Mouse (Mus musculus) frontal cortex, adult (tissue): ENCODE measurements at regions not wholly inside any gene's neighbourhood (a gene's known extent, or its start where the extent isn't known, plus 50 kb on each side); places are given as distances from the start of the nearest gene placed in this dataset.
A peak's percentile ranks its signal among the peaks of the same experiment; 100 is the strongest.

Experiments used
- ATAC-seq: cut with Nextera tagmentation; 2 replicates; pipeline ENCODE4 v1.9.2; 2017; ENCODE audit warnings: mild to moderate bottlenecking, moderate library complexity, mixed read lengths; ENCODE audit not compliant: low TSS enrichment

- no peak for ATAC-seq
These were observed 134.9 kb downstream of the Gm4791 start for GRCm38 (mm10) chr9:47133454-47133853.

DNA sequence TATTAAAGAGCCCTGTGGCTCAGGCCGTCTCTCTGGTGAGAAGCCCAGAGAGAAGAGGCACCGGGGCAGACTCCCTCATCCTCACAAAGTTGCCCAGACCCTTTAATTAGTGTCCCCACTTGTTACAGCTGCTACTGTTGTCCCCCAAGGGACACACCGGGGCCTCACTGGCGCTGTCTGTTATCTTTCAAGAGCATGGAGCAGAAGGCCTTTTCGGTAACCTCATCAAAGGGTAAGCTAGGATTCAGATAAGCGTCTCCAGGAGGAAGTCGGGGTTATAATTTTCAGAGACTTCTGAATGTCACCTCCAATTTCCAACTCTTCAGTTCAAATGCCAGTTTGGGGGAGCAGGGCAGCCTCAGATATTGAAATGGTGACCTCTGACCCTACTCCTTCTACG lies 135.3 kb downstream of the Gm4791 start:
- ATAC-seq = no peak

DNA sequence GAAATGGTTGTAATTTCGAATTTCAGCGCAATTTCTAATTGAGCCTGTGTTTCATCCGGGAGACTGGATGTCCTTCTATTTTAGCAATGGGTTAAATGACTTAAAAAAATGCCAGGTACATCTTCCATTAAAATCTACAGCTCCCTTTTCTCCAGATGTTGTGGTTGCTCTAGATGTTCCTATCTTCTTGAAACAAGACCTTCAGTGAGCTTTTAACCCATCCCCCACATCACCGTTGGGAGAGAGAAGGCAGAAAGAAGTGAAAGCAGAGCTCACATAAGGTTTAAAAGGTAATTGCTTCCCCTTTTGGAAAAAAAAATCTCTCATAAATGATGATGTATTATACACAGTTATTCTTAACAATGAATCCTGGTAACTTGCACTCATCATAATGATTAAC lies 135.9 kb downstream of the Gm4791 start:
- no peak for ATAC-seq

DNA sequence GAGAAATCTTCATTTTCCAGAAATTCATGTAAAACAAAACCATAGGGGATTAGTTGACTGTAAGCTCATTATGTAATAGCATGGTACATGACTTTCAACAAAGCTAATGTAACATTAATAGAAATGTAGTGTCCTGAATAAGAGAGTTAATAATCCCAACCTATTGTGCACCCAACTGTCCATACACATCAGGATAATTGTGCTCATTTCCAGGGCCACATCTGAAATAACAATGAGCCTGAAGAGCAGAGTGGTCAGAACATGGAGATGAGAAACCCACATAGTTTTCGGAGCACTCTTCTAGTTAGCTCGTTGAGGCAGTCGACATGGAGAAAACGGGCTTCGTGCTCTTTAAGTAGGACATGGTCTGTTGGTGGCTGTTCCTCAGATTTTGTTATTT lies 138.1 kb downstream of the Gm4791 start:
- ATAC-seq = no peak

GRCm38 (mm10) chr9:47153471-47153870 lies 154.9 kb downstream of the Gm4791 start:
- no peak for ATAC-seq

DNA sequence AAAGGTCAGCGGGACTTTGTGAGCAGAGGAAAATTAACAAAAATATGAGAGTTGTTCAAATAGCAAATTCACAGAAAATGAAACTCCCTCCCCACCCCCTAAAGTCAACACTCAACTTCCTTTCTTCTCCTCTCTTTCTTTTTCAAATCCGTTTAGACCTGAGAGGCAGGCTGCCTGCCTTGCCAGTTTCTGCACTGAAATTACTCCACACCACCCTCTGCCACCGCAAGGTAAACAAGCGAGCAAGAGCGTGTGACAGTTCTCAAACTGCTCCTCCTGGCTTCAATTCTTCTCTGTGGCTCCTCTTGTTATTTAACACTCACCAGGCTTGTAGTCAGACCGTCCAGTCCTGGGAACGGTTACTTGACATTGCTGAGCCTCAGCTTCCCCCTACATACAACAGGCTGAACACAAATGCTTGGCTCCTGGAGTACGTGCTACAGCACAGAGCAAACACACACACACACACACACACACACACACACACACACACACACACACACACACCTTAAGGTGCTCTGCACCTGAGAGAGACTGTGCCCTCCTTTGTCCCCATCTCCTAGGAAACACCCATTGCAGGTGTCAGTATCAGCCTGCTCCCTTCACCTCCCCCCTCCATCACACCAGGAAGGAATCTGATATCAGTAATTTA lies 167.1 kb downstream of the Gm4791 start:
- ATAC-seq = no peak

GRCm38 (mm10) chr9:47167681-47168240 lies 169.2 kb downstream of the Gm4791 start:
- ATAC-seq = no peak

- ATAC-seq = no peak
These were observed 177.5 kb downstream of the Gm4791 start for GRCm38 (mm10) chr9:47176044-47176443.

GRCm38 (mm10) chr9:47218101-47218500 lies 219.6 kb downstream of the Gm4791 start:
- ATAC-seq = no peak

- ATAC-seq = no peak
These were observed 225.0 kb downstream of the Gm4791 start for GRCm38 (mm10) chr9:47223536-47223935.

GRCm38 (mm10) chr9:47224249-47224648 lies 225.7 kb downstream of the Gm4791 start:
- no peak for ATAC-seq

DNA sequence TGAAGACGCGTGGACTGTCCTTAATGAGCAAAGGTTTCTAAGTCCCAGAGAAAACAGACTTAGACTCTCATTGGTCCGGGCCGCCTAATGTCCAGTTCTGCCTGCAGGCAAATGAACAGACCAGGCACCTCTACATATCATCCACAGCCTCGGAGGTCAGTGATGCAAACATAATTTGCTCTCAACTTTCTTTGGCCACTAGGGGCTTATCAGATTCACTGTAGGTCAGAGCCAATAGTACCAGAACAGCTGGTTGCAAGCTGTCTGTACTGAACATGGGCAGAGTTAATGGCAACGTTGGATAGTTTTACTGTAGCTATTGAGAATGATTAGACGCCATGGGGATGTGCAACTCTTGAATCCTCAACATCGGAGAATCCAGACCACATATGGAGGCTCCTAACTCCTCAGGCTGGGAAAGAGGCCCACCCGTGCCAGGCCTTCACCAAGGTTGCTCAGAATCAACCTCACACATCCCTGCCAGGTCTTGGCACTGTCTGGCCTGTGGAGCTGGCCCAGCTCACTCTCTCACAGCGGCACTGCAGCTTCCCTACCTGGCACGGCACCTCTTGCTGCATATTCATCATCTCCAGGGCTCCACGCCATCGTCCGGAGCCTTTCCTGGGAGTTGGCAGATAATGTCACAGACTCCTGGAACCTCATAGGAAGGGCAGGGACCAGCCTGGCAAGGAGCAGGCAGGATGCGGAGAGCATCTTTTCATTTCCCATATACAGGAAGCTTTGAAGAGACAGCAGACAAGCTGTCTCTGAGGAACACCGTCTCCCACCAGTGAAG lies 228.1 kb downstream of the Gm4791 start:
- peak; percentile 47; the same call in 1 of the 2 replicates for ATAC-seq

DNA sequence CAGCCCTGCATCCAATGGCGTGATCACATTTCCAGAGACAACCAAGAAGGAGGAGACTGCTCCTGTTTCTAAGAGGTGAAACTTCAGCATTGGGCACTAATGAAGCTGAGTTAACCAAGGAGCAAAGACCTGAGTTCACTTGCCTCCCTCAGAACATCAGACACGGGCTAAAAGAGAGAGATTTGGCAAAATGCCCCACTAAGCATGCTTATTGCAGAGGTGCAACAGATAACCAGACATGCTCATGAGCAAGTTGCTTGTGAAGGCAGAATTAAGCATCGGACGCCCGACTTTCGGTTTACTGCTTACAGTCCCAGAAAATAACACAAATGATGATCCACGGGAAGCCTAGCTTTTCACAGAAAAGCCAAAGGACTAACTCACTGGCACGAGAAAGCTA lies 228.8 kb downstream of the Gm4791 start:
- ATAC-seq = no peak

- no peak for ATAC-seq
These were observed 230.2 kb downstream of the Gm4791 start for GRCm38 (mm10) chr9:47228736-47229135.

DNA sequence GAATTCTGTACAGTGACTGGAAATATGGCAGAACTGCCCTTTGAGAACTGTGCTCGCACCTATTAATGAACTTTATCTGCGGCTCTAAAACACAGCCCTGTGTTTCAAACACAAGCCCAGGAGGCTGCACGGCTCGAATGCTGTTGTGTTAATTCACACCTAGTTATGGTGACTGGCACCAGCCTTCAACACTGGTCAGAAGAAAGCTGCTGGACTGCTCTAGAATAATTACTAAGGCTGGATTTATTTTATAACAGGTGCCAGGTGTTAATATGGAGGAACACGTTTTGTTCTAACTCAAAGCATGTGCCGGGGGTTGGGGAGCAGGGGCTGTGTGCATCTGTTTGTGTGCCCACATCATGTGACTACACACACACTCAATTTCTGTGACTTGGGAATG lies 230.8 kb downstream of the Gm4791 start:
- no peak for ATAC-seq

DNA sequence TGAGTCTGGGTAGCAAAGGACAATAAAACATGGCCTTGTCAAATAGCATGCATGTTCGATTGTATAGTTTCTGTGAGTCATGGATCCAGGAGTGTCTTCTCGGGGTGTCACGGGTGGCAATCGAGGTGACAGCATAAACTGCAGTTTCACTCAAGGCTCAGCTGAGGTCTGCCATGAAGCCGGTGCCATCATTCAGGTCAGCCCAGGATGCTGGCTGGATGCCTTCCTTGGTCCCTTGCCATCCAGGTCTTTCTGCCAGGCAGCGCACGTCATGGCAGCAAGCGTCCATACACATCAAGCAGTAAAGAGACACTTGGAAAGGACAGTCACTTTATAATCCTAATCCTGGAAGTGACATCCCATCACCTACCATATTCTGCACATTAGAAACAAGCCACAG lies 242.4 kb downstream of the Gm4791 start:
- no peak for ATAC-seq

- ATAC-seq = no peak
These were observed 243.5 kb downstream of the Gm4791 start for GRCm38 (mm10) chr9:47242051-47242450.

DNA sequence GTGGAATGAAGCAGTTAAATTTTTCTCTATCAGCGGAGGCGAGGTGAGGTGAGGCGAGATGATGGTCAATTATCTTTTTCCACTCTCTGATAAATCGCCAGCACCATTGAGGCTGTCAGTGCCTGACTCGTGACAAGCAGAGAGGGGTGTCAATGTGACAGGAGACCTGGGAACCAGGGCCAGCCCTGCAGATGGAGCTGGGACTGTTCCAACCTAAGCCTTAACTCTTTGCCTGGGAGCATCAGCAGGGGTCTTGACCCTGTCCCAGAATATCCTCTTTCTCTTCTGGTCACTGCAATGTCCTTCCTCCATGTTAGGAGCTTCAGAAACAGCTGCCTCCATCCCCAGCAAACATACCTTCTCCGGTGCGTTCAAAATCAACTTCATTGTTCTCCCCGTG lies 244.0 kb downstream of the Gm4791 start:
- no peak for ATAC-seq

DNA sequence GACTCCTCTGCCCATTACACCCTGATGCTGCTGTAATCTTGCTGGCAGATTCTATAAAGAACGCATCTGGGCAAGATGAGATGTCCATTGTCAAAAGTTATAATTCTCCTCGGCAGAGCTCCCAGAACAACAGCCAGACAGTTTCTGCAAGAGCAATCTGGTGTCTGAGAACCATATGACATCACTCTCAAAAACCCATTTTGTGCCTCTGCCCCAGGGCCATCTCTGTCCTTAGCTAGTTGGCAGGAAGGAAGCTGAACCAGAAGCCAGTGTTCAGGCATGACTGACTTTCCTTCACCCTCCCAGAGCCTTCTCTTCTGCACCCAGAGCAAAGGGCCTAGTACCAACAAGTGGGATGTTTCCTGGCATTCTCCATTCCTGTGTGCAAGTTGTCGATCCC lies 250.5 kb downstream of the Gm4791 start:
- no peak for ATAC-seq

DNA sequence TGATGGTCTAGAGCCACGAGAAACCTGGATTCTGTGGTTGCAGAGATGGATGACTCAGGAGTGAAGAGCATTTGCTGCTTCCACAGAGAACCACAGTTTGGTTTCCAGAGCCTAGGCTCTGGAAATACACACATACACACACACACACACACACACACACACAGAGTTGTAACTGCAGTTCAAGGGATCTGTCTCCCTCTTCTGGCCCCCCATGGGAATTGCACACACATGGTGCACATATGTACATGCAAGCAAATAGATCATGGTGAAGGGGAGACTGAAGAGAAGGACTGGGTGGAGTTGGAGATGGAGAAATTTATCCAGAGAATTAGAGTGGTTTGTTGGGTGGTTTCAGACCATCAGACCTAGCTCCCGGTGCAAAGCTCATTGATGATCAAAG lies 252.6 kb downstream of the Gm4791 start:
- no peak for ATAC-seq

- ATAC-seq = no peak
These were observed 255.5 kb downstream of the Gm4791 start for GRCm38 (mm10) chr9:47253836-47254657.

- no peak for ATAC-seq
These were observed 264.0 kb upstream of the Cadm1 start for GRCm38 (mm10) chr9:47265946-47266490.
